Mouse (Mus musculus): ENCODE measurements around the gene Dlg2. TPM values are rescaled to one million over a fixed set of nuclear protein-coding genes. Genes with fewer than 3 reads are reported as not detected.

Dlg2 gene
- polyA plus RNA-seq, 1 experiment from 2014 or later, result 1.5 TPM

DNA sequence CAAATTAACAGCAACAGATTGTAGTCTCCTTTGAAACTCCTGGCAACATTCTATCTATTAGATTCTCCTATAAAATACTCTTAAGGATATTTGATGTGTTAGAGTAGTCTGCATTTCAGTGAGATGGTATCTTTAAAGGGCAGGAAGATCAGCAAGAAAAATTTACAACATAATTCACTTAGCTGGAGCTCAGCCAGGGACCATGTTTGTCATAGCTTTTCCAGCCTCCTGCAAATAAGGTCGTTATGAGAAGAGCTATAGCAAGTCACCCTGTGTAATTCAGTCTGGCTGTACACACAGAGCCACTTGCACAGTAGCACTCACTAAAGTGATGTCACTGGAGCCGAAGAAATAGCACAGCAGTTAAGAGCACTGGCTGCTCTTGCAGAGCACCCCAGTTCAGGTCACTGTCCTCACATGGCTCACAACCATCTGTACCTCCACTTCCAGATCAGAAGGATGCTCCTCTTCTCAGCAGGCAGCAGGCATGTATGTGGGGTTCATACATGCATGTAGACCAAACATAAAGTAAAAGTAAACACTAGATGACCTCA lies 1850.9 kb downstream of the Dlg2 start:
- in situ Hi-C loops (cut with MboI; ENCODE audit: low pct_unique_long_range_greater_than_20kb), result loop anchor here (25.0 kb wide), 1 partner anchor 535 kb away; the partner anchor contains the start of genes Ddias and Prcp
- ATAC-seq, result no peak
- no peak for DNase-seq (ENCODE audit: low read depth, low spot score)
- POLR2A ChIA-PET, result no interaction called here
- TF ChIP-seq CTCF (IDR thresholded peaks at IDR 0.05), result no peak
- H3K27me3 ChIP-seq, result no peaks in the 10 kb centered on the region
- CTCF ChIA-PET, result interaction anchor here (2.0 kb wide), 1 partner anchor 223 kb away, joined by 5 read pairs; no protein-coding TSS in a partner anchor

DNA sequence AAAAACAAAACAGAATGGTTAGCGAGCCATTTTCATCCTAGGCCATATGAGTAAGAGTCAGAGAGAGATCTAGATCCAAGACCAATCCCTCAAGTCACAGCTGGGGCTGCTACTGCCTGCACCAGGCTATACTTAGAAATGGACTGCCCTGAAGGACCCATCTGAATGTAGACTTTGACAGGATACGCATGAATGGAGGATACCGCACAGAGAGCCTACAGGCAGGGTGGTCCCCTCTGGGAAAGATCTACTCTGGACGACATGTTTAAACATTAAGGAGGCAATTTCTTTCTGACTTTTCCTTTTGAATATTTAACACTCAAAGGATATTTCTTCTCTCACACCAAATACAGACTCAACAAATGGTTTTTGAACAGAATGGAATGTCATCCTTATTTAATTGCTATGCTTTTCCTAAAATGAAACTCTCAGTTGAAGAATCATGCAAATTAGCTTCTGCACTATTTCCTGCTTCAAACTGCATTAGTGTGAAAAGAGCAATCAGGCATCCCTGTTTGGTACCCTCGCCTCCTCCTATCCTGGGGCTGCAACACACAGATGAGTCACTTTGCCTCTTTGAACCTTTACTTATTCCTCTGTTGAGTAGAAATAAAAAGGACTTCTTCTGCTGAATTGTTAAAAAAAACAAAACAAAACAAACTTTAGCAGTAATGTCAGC lies 1856.9 kb downstream of the Dlg2 start:
- TF ChIP-seq CTCF (IDR thresholded peaks at IDR 0.05), result no peak
- ChIA-PET POLR2A (interaction anchor here (0.5 to 0.9 kb wide), 2 partner anchors 13 to 198 kb away, joined by 3 read pairs; no protein-coding TSS in a partner anchor), CTCF (interaction anchor here (1.2 kb wide), 1 partner anchor 10 kb away, joined by 3 read pairs; no protein-coding TSS in a partner anchor)
- in situ Hi-C loops (cut with MboI; ENCODE audit: low pct_unique_long_range_greater_than_20kb), result loop anchor here (25.0 kb wide), 1 partner anchor 529 kb away; the partner anchor contains the start of genes Ddias and Prcp
- DNase-seq (ENCODE audit: low read depth, low spot score) (no peak), ATAC-seq (no peak)
- no peaks in the 10 kb centered on the region for H3K27me3 ChIP-seq

DNA sequence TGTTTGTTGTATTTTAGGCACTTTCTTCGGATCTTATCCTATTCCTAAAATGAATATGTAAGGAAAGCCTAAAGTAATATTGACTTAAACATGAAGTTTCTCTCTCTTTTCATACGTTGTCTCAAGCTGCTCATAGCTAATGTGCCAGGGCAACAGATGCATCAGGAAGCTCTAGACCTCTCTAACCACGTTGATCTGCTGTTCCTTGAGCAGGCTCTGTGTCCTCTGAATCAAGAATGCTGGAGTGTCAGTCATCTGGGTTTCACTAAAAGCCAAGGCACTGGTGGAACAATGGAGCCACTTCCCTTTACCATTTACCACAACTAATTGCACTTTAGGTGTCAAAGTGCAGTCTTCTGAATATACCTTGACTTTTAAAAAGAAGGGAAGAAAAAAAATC lies 1880.1 kb downstream of the Dlg2 start:
- ChIA-PET POLR2A (no interaction called here), CTCF (no interaction called here)
- in situ Hi-C loops (cut with MboI; ENCODE audit: low pct_unique_long_range_greater_than_20kb), result no loop called here
- no peaks in the 10 kb centered on the region for H3K27me3 ChIP-seq
- ATAC-seq (no peak), DNase-seq (ENCODE audit: low read depth, low spot score) (no peak)
- TF ChIP-seq CTCF (IDR thresholded peaks at IDR 0.05), result no peak

DNA sequence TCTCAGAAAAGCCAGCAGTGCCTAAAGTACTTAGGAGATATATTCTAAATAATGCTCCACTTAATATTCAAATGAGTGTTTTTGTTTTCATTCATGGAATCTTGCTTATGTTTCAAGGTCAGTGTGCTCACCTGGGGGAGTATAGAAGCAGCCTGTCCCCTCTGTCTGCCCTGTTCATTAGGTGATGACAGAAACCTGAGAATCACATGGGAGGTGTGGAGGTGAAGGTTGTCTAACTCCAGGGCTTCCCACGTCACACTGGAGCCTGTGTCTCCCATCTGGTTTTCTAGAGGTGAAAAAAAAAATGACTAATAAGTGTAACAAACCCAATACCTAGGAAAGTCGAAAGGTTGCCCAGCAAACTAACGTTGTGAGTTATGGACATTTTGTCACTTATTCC lies 1886.9 kb downstream of the Dlg2 start:
- in situ Hi-C loops (cut with MboI; ENCODE audit: low pct_unique_long_range_greater_than_20kb), result no loop called here
- no peak for DNase-seq (ENCODE audit: low read depth, low spot score)
- POLR2A ChIA-PET, result no interaction called here
- H3K27me3 ChIP-seq, result no peaks in the 10 kb centered on the region
- CTCF ChIA-PET, result no interaction called here
- ATAC-seq, result no peak
- TF ChIP-seq CTCF (IDR thresholded peaks at IDR 0.05), result no peak

DNA sequence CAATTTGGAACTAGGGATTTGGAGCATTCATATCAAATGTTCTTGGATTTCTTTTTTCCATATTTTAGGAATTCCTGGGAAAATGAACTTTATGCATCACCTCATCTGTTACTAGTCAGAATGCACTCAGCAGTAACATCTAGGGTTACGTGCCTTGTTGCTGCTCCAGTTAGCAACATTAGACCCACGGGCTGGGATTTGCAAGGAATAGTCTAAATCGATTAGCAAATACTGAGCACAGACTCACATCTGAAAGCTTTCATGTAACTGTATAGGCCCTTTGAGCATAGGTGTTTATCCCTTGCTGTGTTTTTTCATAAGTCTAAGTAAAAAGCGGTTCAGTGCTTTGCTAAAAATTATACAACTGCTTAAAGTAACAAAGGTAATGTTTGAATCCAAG lies 1887.3 kb downstream of the Dlg2 start:
- ChIA-PET POLR2A (no interaction called here), CTCF (interaction anchor here (1.2 kb wide), 1 partner anchor 19 kb away, joined by 4 read pairs; no protein-coding TSS in a partner anchor)
- TF ChIP-seq CTCF (IDR thresholded peaks at IDR 0.05), result no peak
- H3K27me3 ChIP-seq, result no peaks in the 10 kb centered on the region
- ATAC-seq (no peak), DNase-seq (ENCODE audit: low read depth, low spot score) (no peak)
- in situ Hi-C loops (cut with MboI; ENCODE audit: low pct_unique_long_range_greater_than_20kb), result no loop called here

DNA sequence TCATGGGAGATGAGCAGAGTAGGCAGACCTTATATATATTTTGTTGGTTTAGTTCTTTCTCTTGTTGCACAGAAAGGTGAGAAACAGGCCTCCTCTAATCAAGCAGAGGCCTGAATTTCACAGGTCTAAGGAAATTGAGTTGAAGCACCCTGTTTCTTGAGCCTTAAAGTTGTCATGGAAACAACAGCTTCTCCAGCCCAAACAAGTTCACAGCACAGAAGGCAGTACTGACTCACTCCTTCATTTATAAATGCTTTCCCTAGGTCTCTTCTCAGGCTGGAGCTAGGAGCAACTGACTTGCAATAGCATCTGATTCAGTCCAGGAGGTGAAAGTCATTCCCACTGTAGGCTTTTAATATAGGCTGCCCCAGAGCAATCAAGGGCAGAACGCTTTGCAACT lies 1890.6 kb downstream of the Dlg2 start:
- ChIA-PET CTCF (no interaction called here), POLR2A (no interaction called here)
- peak; percentile 55 for ATAC-seq
- in situ Hi-C loops (cut with MboI; ENCODE audit: low pct_unique_long_range_greater_than_20kb), result no loop called here
- H3K27me3 ChIP-seq, result no peaks in the 10 kb centered on the region
- no peak for TF ChIP-seq CTCF (IDR thresholded peaks at IDR 0.05)
- no peak for DNase-seq (ENCODE audit: low read depth, low spot score)

DNA sequence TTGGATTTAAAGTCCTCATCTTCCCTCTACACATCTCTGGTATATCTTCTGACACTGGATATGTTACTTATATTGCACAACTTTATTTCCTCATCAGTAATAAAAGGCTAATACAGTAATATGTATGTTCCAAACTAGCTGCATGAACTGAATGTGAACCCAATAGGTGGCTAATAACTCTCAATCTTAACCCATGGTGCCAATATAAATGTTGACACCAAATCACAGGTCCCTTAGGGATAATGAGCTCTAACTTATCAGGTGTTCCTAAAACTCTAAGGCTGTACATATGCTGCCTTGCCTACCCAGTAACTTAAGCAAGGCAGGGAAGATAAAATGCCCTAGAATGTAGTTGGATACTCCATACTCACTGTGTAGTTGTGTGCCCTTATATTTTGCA lies 1894.0 kb downstream of the Dlg2 start:
- POLR2A ChIA-PET, result no interaction called here
- H3K27me3 ChIP-seq, result no peaks in the 10 kb centered on the region
- DNase-seq (ENCODE audit: low read depth, low spot score) (no peak), ATAC-seq (no peak)
- in situ Hi-C loops (cut with MboI; ENCODE audit: low pct_unique_long_range_greater_than_20kb), result no loop called here
- CTCF ChIA-PET, result interaction anchor here (1.0 kb wide), 1 partner anchor 9 kb away, joined by 4 read pairs; no protein-coding TSS in a partner anchor
- no peak for TF ChIP-seq CTCF (IDR thresholded peaks at IDR 0.05)

DNA sequence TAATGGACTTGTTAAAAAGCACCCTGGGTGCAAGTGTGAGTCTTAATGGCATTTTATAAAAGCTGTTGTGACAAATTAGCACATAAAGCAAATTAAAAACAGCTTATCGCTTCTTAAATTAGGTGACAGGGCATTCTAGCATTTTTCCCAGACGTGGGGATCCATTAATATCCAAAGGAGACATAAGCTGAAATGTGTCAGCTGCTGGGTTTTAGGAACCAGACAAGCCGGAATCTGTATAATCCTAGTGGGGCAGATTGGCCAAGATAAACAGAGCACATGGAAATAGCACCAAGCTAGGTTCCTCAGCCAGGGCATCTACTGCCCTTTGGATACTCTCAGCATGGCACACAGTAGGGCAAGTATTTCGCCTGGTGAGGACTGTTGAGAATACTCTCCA lies 1895.2 kb downstream of the Dlg2 start:
- TF ChIP-seq CTCF (IDR thresholded peaks at IDR 0.05), result no peak
- POLR2A ChIA-PET, result no interaction called here
- H3K27me3 ChIP-seq, result no peaks in the 10 kb centered on the region
- in situ Hi-C loops (cut with MboI; ENCODE audit: low pct_unique_long_range_greater_than_20kb), result no loop called here
- ATAC-seq, result no peak
- no peak for DNase-seq (ENCODE audit: low read depth, low spot score)
- CTCF ChIA-PET, result interaction anchor here (1.4 kb wide), 1 partner anchor 114 kb away, joined by 3 read pairs; no protein-coding TSS in a partner anchor

DNA sequence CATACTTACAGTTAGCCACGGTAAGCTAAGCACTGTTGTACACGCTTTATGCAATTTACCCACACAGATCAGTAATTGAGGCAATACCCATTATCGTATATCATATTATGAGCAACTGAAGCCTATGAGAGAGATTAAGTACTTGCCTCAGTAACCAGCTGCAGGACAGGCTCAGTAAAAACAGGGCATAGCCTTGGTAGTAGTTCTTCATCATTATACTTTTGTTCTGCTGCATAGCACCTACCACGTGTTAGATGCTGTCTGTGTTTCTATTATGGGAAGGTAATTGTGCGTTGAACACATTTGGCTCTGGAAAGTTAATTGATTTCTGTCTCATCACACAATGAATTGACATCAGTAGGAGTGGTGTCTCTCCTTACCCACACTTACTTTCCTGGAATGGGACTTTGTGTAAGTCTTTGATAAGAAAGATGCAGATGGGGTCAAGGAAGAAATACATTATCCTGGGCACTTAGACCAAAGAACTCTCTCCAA lies 1897.4 kb downstream of the Dlg2 start:
- in situ Hi-C loops (cut with MboI; ENCODE audit: low pct_unique_long_range_greater_than_20kb), result no loop called here
- ChIA-PET CTCF (no interaction called here), POLR2A (interaction anchor here (0.7 kb wide), 1 partner anchor 28 kb away, joined by 3 read pairs; no protein-coding TSS in a partner anchor)
- ATAC-seq (no peak), DNase-seq (ENCODE audit: low read depth, low spot score) (no peak)
- TF ChIP-seq CTCF (IDR thresholded peaks at IDR 0.05), result no peak
- no peaks in the 10 kb centered on the region for H3K27me3 ChIP-seq

DNA sequence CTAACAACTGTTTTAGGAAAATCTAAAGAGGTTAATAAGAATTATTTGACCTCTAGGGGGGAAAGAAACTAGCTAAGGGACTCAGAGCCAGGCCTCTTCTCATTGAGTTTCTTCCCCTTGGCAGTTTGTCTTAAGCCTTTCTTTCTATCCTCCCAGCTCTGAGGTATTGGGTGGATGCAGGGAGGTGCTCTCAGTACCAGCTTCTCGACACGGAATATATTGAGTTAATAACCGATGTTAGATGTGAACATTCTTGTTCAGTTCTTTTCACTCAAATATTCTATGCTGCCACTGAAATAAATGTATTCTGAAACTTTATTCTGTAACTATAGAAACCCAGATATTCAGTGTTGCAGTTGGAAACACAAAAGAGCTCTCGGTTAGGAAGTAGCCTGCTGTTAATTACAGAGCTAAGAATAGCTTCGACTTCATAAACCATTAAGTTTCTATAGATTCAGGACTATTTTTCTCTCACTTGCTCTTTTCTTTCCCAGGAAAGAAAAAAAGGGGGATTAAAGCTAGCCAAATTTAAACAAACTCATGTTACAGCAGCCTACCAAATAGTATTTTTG lies 1907.5 kb downstream of the Dlg2 start:
- ChIA-PET CTCF (interaction anchor here (1.2 to 2.5 kb wide), 2 partner anchors 10 to 19 kb away, joined by 4 to 6 read pairs; no protein-coding TSS in a partner anchor), POLR2A (no interaction called here)
- TF ChIP-seq CTCF (IDR thresholded peaks at IDR 0.05), result no peak
- no peaks in the 10 kb centered on the region for H3K27me3 ChIP-seq
- in situ Hi-C loops (cut with MboI; ENCODE audit: low pct_unique_long_range_greater_than_20kb), result no loop called here
- DNase-seq (ENCODE audit: low read depth, low spot score), result no peak
- ATAC-seq, result no peak
